Mouse (Mus musculus) heart, postnatal 25 days (tissue): ENCODE results near the gene Gm19684. TPM values are rescaled to one million over a fixed set of nuclear protein-coding genes. Genes with fewer than 3 reads are reported as not detected.
"Not testable (repeated sequence)": the region's sequence is repeated elsewhere in the genome, so short reads cannot be mapped to it uniquely, and the experiment has no call there.

Source experiments
- DNase-seq: peaks from one replicate; pipeline ENCODE4 v3.0.0; 2022; ENCODE audit warnings: low spot score
- intact Hi-C: fragments of 180-260 bp; cut with DNase I; formaldehyde crosslinking; loops from one replicate; pipeline ENCODE4 v1.15.1; 2025
- total RNA-seq, 2 experiments: library from RNA; stranded (reverse); gene quantifications; 2 replicates each; pipeline ENCODE4 v1.2.3; 2021

The Gm19684 gene
- total RNA-seq, 2 experiments from 2014 or later: not detected

- intact Hi-C loops: no loop called here
- DNase-seq: no peak
These were observed 46.7 kb downstream of the Gm19684 start, which contains the start of gene Gm8909 for GRCm38 (mm10) chr17:36168039-36168652. Gene Gm8909, minus strand, starts transcription at chr17:36168537.

DNA sequence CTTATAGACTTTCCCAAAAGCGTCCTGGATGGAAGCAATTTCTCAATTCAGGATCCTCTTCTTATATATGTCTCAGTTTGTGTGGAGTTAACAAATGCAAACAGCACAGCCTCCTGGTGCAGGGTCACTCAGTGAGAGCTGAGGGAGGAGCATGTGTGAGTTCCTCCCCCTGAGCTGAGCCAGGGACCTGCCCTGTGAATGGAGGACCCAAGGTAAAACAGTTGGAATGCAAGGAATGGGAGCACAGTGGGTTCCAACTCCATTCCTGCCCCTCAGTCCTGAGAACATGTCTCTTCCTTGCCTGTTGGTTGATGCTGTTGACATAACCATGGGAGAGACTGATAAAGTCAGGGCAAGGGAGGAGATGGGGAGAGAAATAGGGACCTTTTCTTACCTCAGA, 47.6 kb downstream of the Gm19684 start:
- intact Hi-C loops, DNase-seq: not testable (repeated sequence)

DNA sequence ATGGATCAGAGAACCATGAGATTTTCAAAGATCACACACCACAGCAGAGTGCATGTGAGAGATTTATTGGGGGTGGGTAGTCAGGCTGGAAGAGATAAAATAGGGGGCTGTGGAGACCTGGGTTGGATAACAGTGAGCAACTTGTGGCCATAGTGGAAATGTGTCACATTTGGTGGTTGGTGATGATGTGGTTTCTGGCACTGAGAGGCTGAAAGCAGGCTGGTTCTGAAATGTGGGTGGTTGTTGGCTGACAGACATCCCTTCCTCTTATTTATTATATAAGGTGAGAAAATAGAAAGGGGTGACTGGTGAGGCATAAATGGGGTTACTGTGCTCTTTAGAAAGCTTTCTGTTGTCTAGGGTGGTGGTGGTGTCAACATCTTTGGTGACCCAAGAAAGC, 48.3 kb downstream of the Gm19684 start:
- intact Hi-C loops: no loop called here

GRCm38 (mm10) chr17:36170287-36170814, 48.9 kb downstream of the Gm19684 start:
- intact Hi-C loops: no loop called here
- DNase-seq: no peak

More for the DNA sequence above, 48.3 kb downstream of the Gm19684 start:
- no peak for DNase-seq

GRCm38 (mm10) chr17:36176132-36176531, 54.7 kb downstream of the Gm19684 start:
- intact Hi-C loops, DNase-seq: not testable (repeated sequence)

GRCm38 (mm10) chr17:36178938-36179337, 57.5 kb downstream of the Gm19684 start:
- intact Hi-C loops: not testable (repeated sequence)

More at GRCm38 (mm10) chr17:36178938-36179337, 57.5 kb downstream of the Gm19684 start:
- not testable (repeated sequence) for DNase-seq

Other genes with a start within 250 kb of the Gm19684 start
- gene Dhx16, start 241.9 kb upstream of the Gm19684 start, total RNA-seq: 10 to 100 TPM; 19.2 to 20.1 TPM
- gene 2310061I04Rik, start 224.2 kb upstream of the Gm19684 start, total RNA-seq: 100 to 1,000 TPM; 112 to 116 TPM
- 1 to 10 TPM; 7.7 TPM for gene Atat1, start 211.6 kb upstream of the Gm19684 start, total RNA-seq
- gene Mrps18b, start 205.3 kb upstream of the Gm19684 start, total RNA-seq: 10 to 100 TPM; 51.7 to 55.3 TPM
- gene Ppp1r10, start 205.2 kb upstream of the Gm19684 start, total RNA-seq: 10 to 100 TPM; 30.4 to 34.5 TPM
- 10 to 100 TPM; 64.2 to 66.6 TPM for gene Abcf1, start 151.9 kb upstream of the Gm19684 start, total RNA-seq
- 10 to 100 TPM; 26.4 to 26.6 TPM for gene Gnl1, start 141.8 kb upstream of the Gm19684 start, total RNA-seq
- gene Prr3, start 141.4 kb upstream of the Gm19684 start, total RNA-seq: 1 to 10 TPM; 3.8 to 4.4 TPM
- 1 to 10 TPM; 7.4 to 7.5 TPM for gene H2-T24, start 101.1 kb upstream of the Gm19684 start, total RNA-seq
- 10 to 100 TPM; 20.2 to 25.6 TPM for gene H2-T23, start 88.8 kb upstream of the Gm19684 start, total RNA-seq
- gene H2-T22, start 78.9 kb upstream of the Gm19684 start, total RNA-seq: 1 to 10 TPM; 7.4 to 7.8 TPM
- not detected for gene Gm6034, start 78.7 kb upstream of the Gm19684 start, total RNA-seq
- gene Gm11127, start 63.3 kb upstream of the Gm19684 start, total RNA-seq: 1 to 10 TPM; 2.6 to 2.9 TPM
- not detected for gene Gm7030, start 7.7 kb downstream of the Gm19684 start, total RNA-seq
- not detected for gene Gm8909, start 46.9 kb downstream of the Gm19684 start, total RNA-seq
- not detected for gene H2-T3, start 68.6 kb downstream of the Gm19684 start, total RNA-seq
- 10 to 100 TPM; 35.9 to 36.8 TPM for gene Rpp21, start 136.4 kb downstream of the Gm19684 start, total RNA-seq
- gene Trim39, start 150.6 kb downstream of the Gm19684 start, total RNA-seq: 1 to 10 TPM; 5.7 to 7.0 TPM
- gene H2-M10.2, start 164.8 kb downstream of the Gm19684 start, total RNA-seq: not detected
- gene H2-M10.1, start 204.5 kb downstream of the Gm19684 start, total RNA-seq: not detected
- gene H2-M10.3, start 246.7 kb downstream of the Gm19684 start, total RNA-seq: not detected